Mouse (Mus musculus) heart, adult 11 months (tissue): ENCODE data around the gene Strn4.

Experiments used
- DNase-seq: peaks from one replicate; pipeline ENCODE4 v3.0.0; 2022

Strn4 gene

GRCm38 (mm10) chr7:16810920-16811648 lies 4.6 kb upstream of the Strn4 start:
- peak; percentile 92 for DNase-seq

- peak; percentile 94 for DNase-seq
Observed at GRCm38 (mm10) chr7:16811649-16812070, 4.0 kb upstream of the Strn4 start.

- no peak for DNase-seq
Observed at GRCm38 (mm10) chr7:16812505-16812904, 3.2 kb upstream of the Strn4 start.

- DNase-seq = peak; percentile 99
Observed at GRCm38 (mm10) chr7:16816078-16816474, 387 bp downstream of the Strn4 start.

GRCm38 (mm10) chr7:16816475-16817122 lies 910 bp downstream of the Strn4 start, which contains the start of gene Fkrp:
Gene Fkrp (minus strand): TSS chr7:16816732.
- peak; percentile 96 for DNase-seq

- DNase-seq = no peak
Observed at GRCm38 (mm10) chr7:16817693-16818092, 2.0 kb downstream of the Strn4 start.

GRCm38 (mm10) chr7:16819794-16820193 lies 4.1 kb downstream of the Strn4 start:
- no peak for DNase-seq

- peak; percentile 94 for DNase-seq
Observed at GRCm38 (mm10) chr7:16820271-16820763, 4.6 kb downstream of the Strn4 start.

GRCm38 (mm10) chr7:16821091-16821490 lies 5.4 kb downstream of the Strn4 start:
- DNase-seq = peak; percentile 93

GRCm38 (mm10) chr7:16821669-16822101 lies 6.0 kb downstream of the Strn4 start:
- DNase-seq = peak; percentile 90

GRCm38 (mm10) chr7:16823734-16824133 lies 8.0 kb downstream of the Strn4 start:
- DNase-seq = peak; percentile 98

- DNase-seq = no peak
Observed at GRCm38 (mm10) chr7:16825785-16826184, 10.1 kb downstream of the Strn4 start.

- DNase-seq = peak; percentile 94
Observed at GRCm38 (mm10) chr7:16826571-16826970, 10.9 kb downstream of the Strn4 start.

GRCm38 (mm10) chr7:16827274-16827673 lies 11.6 kb downstream of the Strn4 start:
- DNase-seq = no peak

- DNase-seq = peak; percentile 97
Observed at GRCm38 (mm10) chr7:16830449-16830848, 14.8 kb downstream of the Strn4 start.

GRCm38 (mm10) chr7:16837916-16838803 lies 22.5 kb downstream of the Strn4 start:
- DNase-seq = peak; percentile 91

GRCm38 (mm10) chr7:16838804-16839426 lies 23.2 kb downstream of the Strn4 start:
- DNase-seq = peak; percentile 87

GRCm38 (mm10) chr7:16839427-16840108 lies 23.9 kb downstream of the Strn4 start:
- peak; percentile 87 for DNase-seq

- peak; percentile 80 for DNase-seq
Observed at GRCm38 (mm10) chr7:16840109-16840491, 24.4 kb downstream of the Strn4 start.

- DNase-seq = no peak
Observed at GRCm38 (mm10) chr7:16841078-16841477, 25.4 kb downstream of the Strn4 start.
